Mouse (Mus musculus) forebrain, embryonic 14.5 days (tissue): ENCODE data around the gene Rpl3. TPM values are rescaled to one million over a fixed set of nuclear protein-coding genes. Genes with fewer than 3 reads are reported as not detected.

ENCODE experiments used
- ATAC-seq: fragments of 200-750 bp; cut with Nextera tagmentation; 2 replicates; pipeline ENCODE4 v1.8.0; 2017; ENCODE audit warnings: mild to moderate bottlenecking, moderate library complexity
- DNase-seq: peaks from one replicate; pipeline ENCODE4 v3.0.0-alpha.2; 2015; ENCODE audit warnings: low spot score
- H3K27ac ChIP-seq: fragments of 300-500 bp; sonication (generic); 2 replicates; pipeline ENCODE4 v1.5.1; 2014; ENCODE audit warnings: low read depth, mild to moderate bottlenecking, control low read depth, low read length, moderate library complexity
- H3K27me3 ChIP-seq: fragments of 300-500 bp; sonication (generic); replicated peaks from 2 replicates; pipeline ENCODE4 v1.6.1; 2014; ENCODE audit warnings: low read length, control low read depth, mixed read lengths; ENCODE audit not compliant: control insufficient read depth, insufficient read depth
- H3K36me3 ChIP-seq: fragments of 300-500 bp; sonication (generic); 2 replicates; pipeline ENCODE4 v1.6.1; 2014; ENCODE audit warnings: low read length, control low read depth; ENCODE audit not compliant: control insufficient read depth, insufficient read depth
- H3K4me1 ChIP-seq: fragments of 300-500 bp; sonication (generic); 2 replicates; pipeline ENCODE4 v1.6.1; 2014; ENCODE audit warnings: antibody characterized with exemption, low read length, control low read depth; ENCODE audit not compliant: control insufficient read depth, insufficient read depth
- H3K4me2 ChIP-seq: fragments of 300-500 bp; sonication (generic); 2 replicates; pipeline ENCODE4 v1.6.1; 2014; ENCODE audit warnings: mild to moderate bottlenecking, control low read depth, low read length
- H3K4me3 ChIP-seq: fragments of 300-500 bp; sonication (generic); 2 replicates; pipeline ENCODE4 v1.5.1; 2014; ENCODE audit warnings: low read depth, low read length, control low read depth
- H3K9ac ChIP-seq: fragments of 300-500 bp; sonication (generic); 2 replicates; pipeline ENCODE4 v1.6.1; 2014; ENCODE audit warnings: mild to moderate bottlenecking, low read length, control low read depth, moderate library complexity
- H3K9me3 ChIP-seq: fragments of 300-500 bp; sonication (generic); replicated peaks from 2 replicates; pipeline ENCODE4 v1.6.1; 2016; ENCODE audit warnings: low read length, control low read depth, mixed read lengths; ENCODE audit not compliant: control insufficient read depth
- WGBS: fragments of 180-500 bp; shearing (Covaris S2); extraction: QIAGEN DNeasy Blood & Tissue Kit; methylation state at CpG from one replicate; pipeline ENCODE4 v1.1.7; 2014; 5-methylcytosine and 5-hydroxymethylcytosine counted together
- microRNA-seq: library from miRNA; unstranded; fragments of <30 nt; microRNA quantifications from one replicate; pipeline ENCODE4, GENCODE M21; 2016
- polyA plus RNA-seq: library from polyadenylated mRNA; unstranded; fragments of >200 nt; fragmentation: Nextera tagmentation; extraction: Ambion mirVana; gene quantifications from 2 replicates; pipeline ENCODE4 v1.2.1, GENCODE M21; 2014

Rpl3 gene
- polyA plus RNA-seq, 1 experiment from 2014 or later = 902 TPM

DNA sequence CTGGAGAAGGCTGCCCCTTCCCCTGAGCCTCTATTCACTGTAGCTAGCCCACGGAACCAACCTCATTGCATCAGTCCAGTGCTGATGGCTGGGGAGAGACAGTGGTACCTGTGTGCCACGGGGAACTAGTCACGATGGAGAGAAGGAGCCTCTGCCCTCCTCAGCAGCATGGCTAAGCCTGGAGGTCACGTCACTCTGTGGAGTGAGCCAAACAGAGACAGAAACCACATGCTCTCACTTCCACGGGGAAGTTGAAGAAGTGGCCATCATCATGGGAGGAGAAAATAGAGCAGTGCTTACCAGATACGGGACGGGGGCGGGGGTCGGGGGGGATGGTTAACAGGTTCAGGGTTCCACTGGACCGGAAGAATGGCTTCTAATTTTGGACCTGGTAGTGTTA, 61.3 kb downstream of the Rpl3 start:
- H3K4me1 ChIP-seq = no peaks in the 10 kb centered on the region
- 93% methylated on average over 10 of the region's 10 CpGs for WGBS
- no peaks in the 10 kb centered on the region for H3K36me3 ChIP-seq
- no peaks in the 10 kb centered on the region for H3K27me3 ChIP-seq
- no peak overlapping the region for H3K4me2 ChIP-seq
- no peak overlapping the region for H3K27ac ChIP-seq
- H3K9ac ChIP-seq = no peak overlapping the region
- ATAC-seq (no peak), DNase-seq (no peak)
- no peak overlapping the region for H3K4me3 ChIP-seq
- H3K9me3 ChIP-seq = no peaks in the 10 kb centered on the region

DNA sequence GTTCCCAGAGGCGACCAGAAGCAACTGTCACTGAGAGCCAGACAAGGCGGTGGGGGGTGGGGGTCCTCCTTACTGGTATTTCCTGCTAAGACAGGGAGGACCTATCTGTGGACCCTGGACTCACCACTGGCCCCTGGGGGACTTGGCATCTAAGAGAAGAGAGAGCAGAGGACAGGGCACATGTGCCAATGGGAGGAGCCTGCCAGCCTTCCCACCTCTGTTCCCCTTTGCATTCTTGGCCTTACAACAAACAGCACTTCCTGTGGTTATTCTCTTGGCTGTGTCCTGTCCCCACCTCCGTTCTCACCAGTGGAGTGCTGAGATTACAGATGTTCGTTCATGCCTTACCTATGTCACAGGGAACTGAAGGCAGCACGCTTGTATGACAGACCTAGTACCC, 62.8 kb downstream of the Rpl3 start:
- H3K36me3 ChIP-seq = no peaks in the 10 kb centered on the region
- no peak overlapping the region for H3K9ac ChIP-seq
- H3K27me3 ChIP-seq = no peaks in the 10 kb centered on the region
- H3K4me1 ChIP-seq = no peaks in the 10 kb centered on the region
- no peak overlapping the region for H3K4me2 ChIP-seq
- DNase-seq (no peak), ATAC-seq (no peak)
- no peak overlapping the region for H3K4me3 ChIP-seq
- no peak overlapping the region for H3K27ac ChIP-seq
- no peaks in the 10 kb centered on the region for H3K9me3 ChIP-seq
- WGBS = 85% methylated on average over 5 of the region's 5 CpGs

Small RNAs within 50 kb of the gene (microRNA-seq; reads per million reads assigned to microRNA genes)
- 46.6 reads per million, percentile 48 among the genes with 10 or more reads in this experiment for gene Snord43

Other genes with a start within 250 kb of the Rpl3 start
- gene Apobec3, start 200.2 kb downstream of the Rpl3 start, polyA plus RNA-seq = 4.8 and 5.6 TPM in 2 replicates
- gene Cbx7, start 120.7 kb downstream of the Rpl3 start, polyA plus RNA-seq = 1.6 and 2.1 TPM in 2 replicates
- 2.7 and 3.4 TPM in 2 replicates for gene Pdgfb, start 76.9 kb downstream of the Rpl3 start, polyA plus RNA-seq
- gene Syngr1, start 534 bp downstream of the Rpl3 start, polyA plus RNA-seq = 28.8 and 30.1 TPM in 2 replicates
- 33.1 and 36.6 TPM in 2 replicates for gene Tab1, start 41.3 kb upstream of the Rpl3 start, polyA plus RNA-seq
- 11.7 and 12.5 TPM in 2 replicates for gene Mgat3, start 81.9 kb upstream of the Rpl3 start, polyA plus RNA-seq
- 28.3 and 37.0 TPM in 2 replicates for gene Mief1, start 142.2 kb upstream of the Rpl3 start, polyA plus RNA-seq
- not detected in 2 replicates for gene AC140267.1, start 144.0 kb upstream of the Rpl3 start, polyA plus RNA-seq
- 133 and 140 TPM in 2 replicates for gene Atf4, start 163.3 kb upstream of the Rpl3 start, polyA plus RNA-seq
- 71.1 and 78.0 TPM in 2 replicates for gene Rps19bp1, start 172.4 kb upstream of the Rpl3 start, polyA plus RNA-seq
- gene Cacna1i, start 195.4 kb upstream of the Rpl3 start, polyA plus RNA-seq = 0.46 and 0.51 TPM in 2 replicates